Mouse (Mus musculus) liver, postnatal 0 days (tissue): ENCODE results near the gene Olfr1454.

Experiments used
- CTCF ChIP-seq: sonication (generic); IDR thresholded peaks from 2 replicates; pipeline ENCODE4 v1.5.1; 2016; ENCODE audit warnings: antibody characterized with exemption, low read depth
- EP300 ChIP-seq: IDR thresholded peaks from 2 replicates; pipeline ENCODE4 v1.6.1; 2016; ENCODE audit warnings: antibody characterized with exemption, low read depth, mild to moderate bottlenecking

DNA sequence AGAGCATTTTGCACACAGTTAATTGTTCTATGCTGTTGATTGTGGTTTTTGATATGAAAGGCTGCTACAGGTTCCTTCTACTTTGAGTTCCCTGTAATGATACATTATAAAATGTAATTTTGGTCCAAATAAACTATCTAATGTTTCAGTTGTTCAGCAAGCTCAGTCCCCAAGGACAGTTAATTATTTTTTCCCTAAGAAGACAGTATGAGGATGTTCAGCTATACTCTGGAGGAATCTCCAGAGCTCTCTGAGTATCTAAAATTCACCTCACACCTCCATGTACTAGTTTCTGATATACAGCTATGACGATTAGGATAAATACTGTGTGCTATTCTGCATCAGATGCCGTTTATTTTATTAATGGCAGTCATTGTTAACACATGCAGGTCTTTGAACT lies at the start of gene Olfr1454:
- TF ChIP-seq CTCF (no peak), EP300 (no peak)
